Mouse (Mus musculus): ENCODE measurements around the gene Sdk1. TPM values are rescaled to one million over a fixed set of nuclear protein-coding genes. Genes with fewer than 3 reads are reported as not detected.

Gene Sdk1
- total RNA-seq, 2 experiments from 2014 or later, result not detected

DNA sequence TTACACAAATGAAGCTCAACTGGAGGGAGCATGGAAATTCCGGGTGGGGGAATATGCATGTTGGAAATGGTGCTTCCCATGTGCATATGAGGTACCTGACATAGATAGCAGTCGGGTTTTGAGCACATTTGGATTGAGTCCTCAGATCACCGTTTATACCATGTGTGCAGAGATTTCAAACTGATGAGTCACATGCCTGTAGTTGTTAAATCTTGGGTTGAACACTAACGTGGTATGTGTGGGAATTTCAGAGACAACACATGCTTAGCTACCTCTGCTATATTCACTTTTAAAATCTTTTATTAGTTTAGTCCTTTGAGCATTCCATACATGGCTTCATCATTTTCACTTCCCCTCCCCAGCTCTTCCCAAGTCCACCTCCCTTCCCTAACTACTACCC lies 71.0 kb downstream of the Sdk1 start:
- ATAC-seq (replicated peaks; ENCODE audit: low FRiP score, low TSS enrichment, poor library complexity, severe bottlenecking), result no peak

- ATAC-seq (replicated peaks; ENCODE audit: low FRiP score, low TSS enrichment, poor library complexity, severe bottlenecking), result no peak
Observed at GRCm38 (mm10) chr5:141317095-141317494, 75.8 kb downstream of the Sdk1 start.

- ATAC-seq (replicated peaks; ENCODE audit: low FRiP score, low TSS enrichment, poor library complexity, severe bottlenecking), result no peak
Observed at GRCm38 (mm10) chr5:141324910-141325309, 83.6 kb downstream of the Sdk1 start.

DNA sequence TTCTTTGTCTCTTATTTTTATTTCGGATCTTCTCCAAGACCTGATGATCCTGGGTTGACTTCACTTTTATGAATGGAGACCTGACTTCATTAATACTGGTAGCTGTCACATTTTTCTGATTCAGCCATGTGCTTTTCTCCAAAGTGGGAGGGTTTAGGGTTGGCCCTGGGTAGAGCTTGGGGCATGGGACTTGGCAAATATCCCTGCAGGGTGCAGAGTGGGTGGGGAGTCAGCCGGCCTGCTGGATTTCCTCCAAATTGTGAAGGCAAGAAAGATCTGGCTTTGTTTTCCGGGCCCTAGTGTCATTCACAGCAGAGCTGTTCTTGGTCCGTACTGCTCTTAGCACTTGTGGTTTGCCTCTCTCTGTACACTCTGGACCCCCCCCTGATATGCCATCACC lies 103.1 kb downstream of the Sdk1 start:
- ATAC-seq (replicated peaks; ENCODE audit: low FRiP score, low TSS enrichment, poor library complexity, severe bottlenecking), result no peak

DNA sequence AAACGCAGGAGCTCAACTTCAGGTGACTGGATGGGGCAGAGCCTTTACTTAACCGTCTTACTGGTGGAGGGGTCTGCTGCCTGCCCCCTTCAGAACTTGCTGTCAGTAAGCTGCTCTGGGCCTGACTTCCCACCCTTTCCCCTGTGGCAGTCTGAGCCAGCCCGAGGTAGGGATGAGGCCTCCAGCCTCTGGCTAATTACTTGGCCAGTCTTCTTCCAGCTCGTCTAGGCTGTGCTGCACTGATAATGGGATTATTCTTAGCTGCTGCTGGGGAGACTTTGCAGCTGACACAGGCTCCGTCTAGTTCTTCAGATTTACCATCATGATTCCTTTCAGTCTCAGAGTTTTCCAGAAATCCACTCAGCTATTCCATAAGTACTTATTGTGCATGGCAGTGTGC lies 104.2 kb downstream of the Sdk1 start:
- no peak for ATAC-seq (replicated peaks; ENCODE audit: low FRiP score, low TSS enrichment, poor library complexity, severe bottlenecking)

- no peak for ATAC-seq (replicated peaks; ENCODE audit: low FRiP score, low TSS enrichment, poor library complexity, severe bottlenecking)
Observed at GRCm38 (mm10) chr5:141362676-141363075, 121.4 kb downstream of the Sdk1 start.

DNA sequence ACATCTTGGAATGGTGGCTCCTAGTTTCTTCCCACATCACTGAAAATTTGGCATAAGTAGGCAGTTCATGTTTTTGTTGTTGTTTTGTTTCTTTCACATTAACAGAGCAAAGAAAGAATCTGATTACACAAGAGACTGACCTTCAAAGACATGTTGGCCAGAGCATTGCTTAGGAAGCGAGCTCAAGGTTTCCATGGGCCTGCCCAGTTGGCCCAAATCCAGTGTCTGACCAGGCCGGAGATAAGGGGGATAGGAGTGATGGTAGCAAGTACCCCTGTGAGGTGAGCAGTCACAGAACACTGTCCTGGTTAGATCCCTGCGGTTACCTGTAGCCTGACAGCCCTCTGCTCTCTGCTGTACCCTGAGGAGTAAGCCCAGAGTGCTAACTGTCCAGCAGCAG lies 122.7 kb downstream of the Sdk1 start:
- ATAC-seq (replicated peaks; ENCODE audit: low FRiP score, low TSS enrichment, poor library complexity, severe bottlenecking), result no peak

DNA sequence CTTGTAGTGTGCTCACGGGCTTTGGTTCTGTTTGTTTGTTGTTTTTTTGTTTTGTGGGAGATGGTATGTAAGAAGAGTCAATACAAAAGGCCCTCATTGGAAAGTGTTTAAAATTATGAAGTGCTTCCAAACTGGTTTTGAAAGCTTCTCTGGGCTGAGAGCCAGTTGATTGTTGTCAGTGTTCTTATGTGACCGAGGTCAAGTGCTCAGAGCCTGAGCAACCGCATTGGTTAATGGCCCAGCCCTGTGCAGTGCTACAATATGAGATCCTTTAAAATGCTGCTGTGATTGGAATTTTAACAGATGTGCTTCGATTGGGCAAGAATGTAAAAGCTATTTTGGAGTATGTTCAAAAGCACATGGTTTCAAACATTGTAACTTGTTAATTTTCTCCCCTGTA lies 127.3 kb downstream of the Sdk1 start:
- ATAC-seq (replicated peaks; ENCODE audit: low FRiP score, low TSS enrichment, poor library complexity, severe bottlenecking), result no peak

DNA sequence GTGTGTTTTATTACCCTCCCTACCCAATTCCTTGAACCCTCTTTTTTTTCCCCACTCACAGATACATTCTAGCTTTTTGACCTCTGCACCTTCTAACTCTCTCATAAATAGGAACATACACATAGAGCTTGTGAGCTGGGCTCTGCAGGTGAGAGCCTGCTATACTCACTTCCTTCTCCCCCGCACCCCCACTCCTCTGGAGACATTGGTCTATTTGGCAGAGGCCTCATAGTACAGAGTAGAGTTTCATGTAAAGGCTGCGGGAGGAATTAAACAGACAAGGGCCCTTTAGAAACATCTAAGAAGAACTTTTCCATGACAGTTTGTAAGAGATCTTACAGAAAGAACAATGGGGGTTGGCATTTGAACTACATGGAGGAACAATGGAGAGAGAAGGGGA lies 133.5 kb downstream of the Sdk1 start:
- ATAC-seq (replicated peaks; ENCODE audit: low FRiP score, low TSS enrichment, poor library complexity, severe bottlenecking), result no peak

DNA sequence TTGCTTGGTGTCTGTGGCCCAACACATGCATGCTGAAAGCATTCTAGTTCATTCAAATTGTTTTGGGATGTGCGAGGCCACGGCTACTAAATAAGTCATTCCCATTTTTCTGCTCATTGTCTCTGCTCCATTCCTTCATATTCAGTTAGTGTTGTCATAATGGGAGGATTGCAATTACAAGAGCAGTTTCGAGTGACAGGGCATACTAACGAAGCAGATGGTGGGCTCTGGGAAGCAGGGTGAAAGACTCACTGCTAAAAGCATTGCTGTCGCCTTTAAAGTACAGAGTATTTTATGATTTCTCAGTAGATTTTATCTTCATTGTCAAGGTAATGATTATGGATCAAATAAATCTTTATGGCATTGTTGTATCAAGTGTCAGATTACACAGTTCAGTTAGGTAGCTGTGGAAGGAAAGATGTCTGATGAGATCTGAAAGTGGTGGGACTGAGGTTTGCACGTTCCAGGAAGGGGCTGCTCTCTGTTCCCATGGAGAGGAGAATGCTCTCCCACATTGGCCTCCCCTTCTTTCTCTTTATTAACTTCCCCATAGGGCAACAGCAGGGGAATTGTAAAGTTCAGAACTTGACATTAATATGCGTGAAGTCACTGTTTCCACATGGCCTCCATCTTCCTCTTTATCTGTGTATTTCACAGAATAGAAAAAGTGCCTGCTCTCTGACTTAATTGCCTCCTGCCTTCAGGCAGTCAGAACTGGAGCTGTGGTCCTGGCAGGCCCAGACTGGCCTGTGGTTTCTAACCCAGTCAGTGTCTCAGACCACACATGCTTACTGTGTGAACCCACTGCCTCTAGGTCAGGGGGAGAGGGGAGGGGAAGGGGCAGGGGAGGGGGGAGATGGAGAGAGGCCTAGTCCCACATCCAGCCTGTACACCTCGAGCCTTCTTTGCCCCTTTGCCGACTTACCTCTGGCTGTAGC lies 138.8 kb downstream of the Sdk1 start:
- no peak for ATAC-seq (replicated peaks; ENCODE audit: low FRiP score, low TSS enrichment, poor library complexity, severe bottlenecking)

GRCm38 (mm10) chr5:141380774-141381156 lies 139.5 kb downstream of the Sdk1 start:
- ATAC-seq (replicated peaks; ENCODE audit: low FRiP score, low TSS enrichment, poor library complexity, severe bottlenecking), result no peak

- no peak for ATAC-seq (replicated peaks; ENCODE audit: low FRiP score, low TSS enrichment, poor library complexity, severe bottlenecking)
Observed at GRCm38 (mm10) chr5:141381581-141381980, 140.3 kb downstream of the Sdk1 start.

GRCm38 (mm10) chr5:141382246-141382835 lies 141.1 kb downstream of the Sdk1 start:
- ATAC-seq (replicated peaks; ENCODE audit: low FRiP score, low TSS enrichment, poor library complexity, severe bottlenecking), result no peak

DNA sequence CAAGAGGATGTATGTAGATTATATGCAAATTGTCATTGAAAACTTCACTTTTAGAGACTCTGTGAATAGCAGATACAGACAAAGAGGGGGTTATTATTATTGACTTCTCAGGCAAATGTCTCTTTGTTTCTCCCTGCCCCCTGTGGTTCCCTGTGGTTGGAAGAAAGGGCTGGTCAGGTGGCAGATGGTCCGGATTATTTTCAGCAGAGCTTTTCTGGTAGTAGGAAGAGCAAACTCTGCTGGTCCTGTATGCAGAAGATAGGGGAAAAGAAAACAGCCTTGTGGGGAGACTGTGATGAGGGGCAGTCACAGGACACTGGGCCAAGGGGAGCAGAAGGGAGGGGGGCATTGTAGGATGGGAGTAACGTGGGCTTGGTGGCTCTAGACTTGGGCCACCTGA lies 147.2 kb downstream of the Sdk1 start:
- ATAC-seq (replicated peaks; ENCODE audit: low FRiP score, low TSS enrichment, poor library complexity, severe bottlenecking), result no peak

DNA sequence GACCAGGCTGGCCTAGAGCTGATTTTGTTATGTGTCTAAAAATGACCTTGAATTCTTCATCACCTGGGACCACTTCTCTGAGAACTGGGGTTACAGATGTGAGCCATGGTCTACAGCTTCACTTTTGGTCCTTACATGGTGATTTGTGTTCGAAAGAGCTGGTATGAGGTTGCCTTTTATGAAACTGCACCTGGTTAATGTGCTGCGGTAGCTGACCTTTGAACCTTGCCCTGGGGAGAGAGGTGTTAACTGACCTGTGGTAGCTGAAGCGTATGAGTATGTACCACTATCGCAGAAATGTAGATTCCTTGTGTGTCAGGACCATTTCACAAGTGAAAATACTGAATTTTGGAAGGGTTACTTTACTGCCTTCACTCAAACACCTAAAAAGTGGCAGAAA lies 149.3 kb downstream of the Sdk1 start:
- ATAC-seq (replicated peaks; ENCODE audit: low FRiP score, low TSS enrichment, poor library complexity, severe bottlenecking), result no peak

- ATAC-seq (replicated peaks; ENCODE audit: low FRiP score, low TSS enrichment, poor library complexity, severe bottlenecking), result no peak
Observed at GRCm38 (mm10) chr5:141391153-141391552, 149.9 kb downstream of the Sdk1 start.

DNA sequence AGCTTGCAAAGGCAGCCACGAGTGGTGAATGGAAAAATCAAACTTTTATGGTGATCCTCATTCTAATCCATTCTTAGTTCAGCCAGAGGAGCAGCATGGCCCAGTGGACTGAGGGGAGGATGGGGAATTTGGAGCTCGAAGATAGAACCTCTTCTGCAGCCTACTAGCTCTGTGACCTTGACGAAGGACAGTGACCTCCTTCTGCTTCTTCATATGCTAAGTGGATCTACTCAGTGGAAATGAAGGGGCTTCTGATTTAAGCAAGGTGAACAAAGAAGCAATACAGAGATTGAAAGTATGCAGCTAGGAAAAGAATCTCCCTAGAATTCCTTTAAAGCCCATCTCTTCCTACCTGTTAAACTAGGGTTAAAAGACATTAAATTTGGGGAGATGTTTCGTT lies 152.6 kb downstream of the Sdk1 start:
- ATAC-seq (replicated peaks; ENCODE audit: low FRiP score, low TSS enrichment, poor library complexity, severe bottlenecking), result no peak

DNA sequence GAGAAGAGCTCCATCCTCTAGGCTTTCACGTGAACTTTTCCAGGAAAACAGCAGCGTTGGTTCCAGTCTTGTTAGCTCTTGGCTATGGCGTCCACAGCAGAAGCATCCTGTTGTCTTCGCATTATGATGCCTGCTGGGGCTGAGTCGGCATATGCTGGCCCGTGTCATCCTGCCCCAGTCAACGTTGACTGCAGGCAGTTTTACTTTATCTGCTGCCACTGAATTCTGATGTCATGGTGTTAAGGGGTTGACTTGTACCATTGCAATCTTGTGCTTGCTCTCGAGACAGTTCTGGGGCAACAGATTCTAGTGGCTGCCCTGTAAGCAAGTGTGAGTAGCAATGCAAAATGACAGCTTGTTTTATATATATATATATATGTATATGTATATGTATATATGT lies 153.3 kb downstream of the Sdk1 start:
- no peak for ATAC-seq (replicated peaks; ENCODE audit: low FRiP score, low TSS enrichment, poor library complexity, severe bottlenecking)

DNA sequence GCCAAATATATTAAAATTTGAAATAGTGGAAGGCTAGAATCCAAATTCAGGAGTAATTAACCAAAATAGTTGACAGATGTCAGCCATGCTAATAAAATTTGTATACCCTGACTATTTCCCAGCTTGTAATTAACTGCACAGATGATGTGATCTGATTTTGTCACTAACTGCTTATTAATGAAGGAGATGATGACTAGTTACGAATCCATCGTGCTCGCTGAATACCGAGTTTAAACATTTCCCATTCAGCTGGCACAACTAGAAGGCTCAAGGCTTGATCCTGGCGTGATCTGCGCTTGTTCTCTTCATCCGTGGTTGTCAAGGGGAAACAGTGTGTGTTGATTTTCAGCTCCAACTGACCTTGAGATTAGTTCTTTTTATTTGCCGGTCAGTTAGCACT lies 162.5 kb downstream of the Sdk1 start:
- no peak for ATAC-seq (replicated peaks; ENCODE audit: low FRiP score, low TSS enrichment, poor library complexity, severe bottlenecking)

GRCm38 (mm10) chr5:141404651-141405050 lies 163.4 kb downstream of the Sdk1 start:
- no peak for ATAC-seq (replicated peaks; ENCODE audit: low FRiP score, low TSS enrichment, poor library complexity, severe bottlenecking)

- ATAC-seq (replicated peaks; ENCODE audit: low FRiP score, low TSS enrichment, poor library complexity, severe bottlenecking), result no peak
Observed at GRCm38 (mm10) chr5:141406926-141407325, 165.6 kb downstream of the Sdk1 start.
